Mouse (Mus musculus) stomach, postnatal 0 days (tissue): ENCODE results near the gene Oosp2. TPM values are rescaled to one million over a fixed set of nuclear protein-coding genes. Genes with fewer than 3 reads are reported as not detected.

Experiments
- ATAC-seq: fragments of 200-750 bp; cut with Nextera tagmentation; 2 replicates; pipeline ENCODE4 v1.8.0; 2017; ENCODE audit not compliant: low FRiP score, low TSS enrichment
- DNase-seq: peaks from one replicate; pipeline ENCODE4 v3.0.0-alpha.2; 2016; ENCODE audit warnings: low spot score
- H3K27ac ChIP-seq: fragments of 300-500 bp; sonication (generic); replicated peaks from 2 replicates; pipeline ENCODE4 v1.5.1; 2014; ENCODE audit warnings: mild to moderate bottlenecking, control low read depth
- H3K27me3 ChIP-seq: fragments of 300-500 bp; sonication (generic); 2 replicates; pipeline ENCODE4 v1.6.1; 2014; ENCODE audit warnings: low read length; ENCODE audit not compliant: control insufficient read depth, insufficient read depth
- H3K36me3 ChIP-seq: fragments of 300-500 bp; sonication (generic); 2 replicates; pipeline ENCODE4 v1.6.1; 2014; ENCODE audit warnings: low read length, mixed read lengths; ENCODE audit not compliant: control insufficient read depth, insufficient read depth
- H3K4me1 ChIP-seq: fragments of 300-500 bp; sonication (generic); replicated peaks from 2 replicates; pipeline ENCODE4 v1.6.1; 2014; ENCODE audit warnings: antibody characterized with exemption; ENCODE audit not compliant: control insufficient read depth, insufficient read depth
- H3K4me2 ChIP-seq: fragments of 300-500 bp; sonication (generic); replicated peaks from 2 replicates; pipeline ENCODE4 v1.6.1; 2014; ENCODE audit warnings: low read depth, mild to moderate bottlenecking, control low read depth, moderate library complexity
- H3K4me3 ChIP-seq: fragments of 300-500 bp; sonication (generic); 2 replicates; pipeline ENCODE4 v1.5.1; 2014; ENCODE audit warnings: low read depth, low read length, control low read depth
- H3K9ac ChIP-seq: fragments of 300-500 bp; sonication (generic); 2 replicates; pipeline ENCODE4 v1.6.1; 2014; ENCODE audit warnings: mild to moderate bottlenecking, low read length, control low read depth, mixed read lengths
- H3K9me3 ChIP-seq: fragments of 300-500 bp; sonication (generic); 2 replicates; pipeline ENCODE4 v1.6.1; 2016; ENCODE audit warnings: low read length; ENCODE audit not compliant: control insufficient read depth
- CTCF ChIP-seq: IDR thresholded peaks from 2 replicates; pipeline ENCODE4 v1.5.1; 2016; ENCODE audit warnings: antibody characterized with exemption, low read depth, mild to moderate bottlenecking, moderate library complexity
- EP300 ChIP-seq: optimal IDR thresholded peaks from 2 replicates; pipeline ENCODE3; 2016; ENCODE audit warnings: antibody characterized with exemption
- whole genome bisulfite sequencing: fragments of 180-500 bp; shearing (Covaris S2); extraction: QIAGEN DNeasy Blood & Tissue Kit; methylation state at CpG from one replicate; pipeline ENCODE4 v1.1.7; 2014; 5-methylcytosine and 5-hydroxymethylcytosine counted together
- polyA plus RNA-seq: library from polyadenylated mRNA; unstranded; fragments of >200 nt; fragmentation: Nextera tagmentation; extraction: Ambion mirVana; gene quantifications from 2 replicates; pipeline ENCODE4 v1.2.1, GENCODE M21; 2015

The Oosp2 gene
- polyA plus RNA-seq, 1 experiment from 2014 or later, result not detected

DNA sequence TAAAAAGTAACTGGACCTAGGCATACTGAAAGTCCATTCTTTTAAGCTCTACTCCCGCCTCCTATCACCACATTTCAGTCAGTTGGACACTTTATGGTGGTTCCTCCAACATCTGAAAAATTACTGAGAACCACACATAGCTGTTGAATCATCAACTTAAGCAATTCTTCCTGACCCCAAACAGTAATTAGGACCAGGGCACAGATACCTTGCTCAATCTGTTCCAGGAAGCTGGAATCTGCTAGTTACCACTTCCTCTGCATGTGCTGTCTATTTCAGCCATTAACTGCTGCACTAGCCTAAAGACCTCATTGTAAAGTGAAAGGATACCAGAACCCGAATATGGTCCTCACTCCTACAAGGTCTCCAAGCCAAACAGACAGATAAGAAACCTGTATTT, 1.2 kb downstream of the Oosp2 start:
- no peak for DNase-seq
- no peak for ATAC-seq
- Histone ChIP-seq H3K9me3 (no peaks in the 10 kb centered on the region), H3K4me1 (no peaks in the 10 kb centered on the region), H3K27ac (no peak overlapping the region), H3K36me3 (no peaks in the 10 kb centered on the region), H3K27me3 (no peaks in the 10 kb centered on the region), H3K4me2 (no peak overlapping the region), H3K4me3 (no peak overlapping the region), H3K9ac (no peak overlapping the region)
- WGBS, result 80% methylated on average over 2 of the region's 2 CpGs
- no peak for TF ChIP-seq CTCF
- no peak for TF ChIP-seq EP300

DNA sequence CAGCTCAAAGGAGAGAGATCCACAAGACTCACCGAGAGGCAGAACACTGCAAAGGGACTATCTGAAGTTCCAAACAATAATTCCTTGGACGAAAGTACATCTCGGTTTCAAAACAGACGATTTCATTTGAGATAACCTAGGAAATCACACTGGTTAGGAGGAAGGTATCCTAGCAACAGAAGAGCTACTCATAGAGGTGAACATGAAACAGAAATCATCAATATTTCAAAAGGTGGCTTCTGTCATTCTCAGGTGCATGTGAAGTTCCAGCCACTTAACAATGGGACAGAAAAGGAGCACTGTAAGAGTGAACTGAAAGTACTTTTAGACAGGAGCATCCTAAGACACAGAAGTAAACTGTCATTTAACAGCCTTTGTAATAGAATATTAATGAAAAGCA, 10.8 kb downstream of the Oosp2 start:
- ATAC-seq, result no peak
- DNase-seq, result no peak
- H3K4me1 ChIP-seq, result no peaks in the 10 kb centered on the region
- no peaks in the 10 kb centered on the region for H3K9me3 ChIP-seq
- no peak overlapping the region for H3K4me2 ChIP-seq
- no peaks in the 10 kb centered on the region for H3K27me3 ChIP-seq
- no peak overlapping the region for H3K4me3 ChIP-seq
- H3K9ac ChIP-seq, result no peak overlapping the region
- 60% methylated on average over 4 of the region's 4 CpGs for WGBS
- no peak overlapping the region for H3K27ac ChIP-seq
- no peak for TF ChIP-seq CTCF
- TF ChIP-seq EP300, result no peak
- H3K36me3 ChIP-seq, result no peaks in the 10 kb centered on the region

DNA sequence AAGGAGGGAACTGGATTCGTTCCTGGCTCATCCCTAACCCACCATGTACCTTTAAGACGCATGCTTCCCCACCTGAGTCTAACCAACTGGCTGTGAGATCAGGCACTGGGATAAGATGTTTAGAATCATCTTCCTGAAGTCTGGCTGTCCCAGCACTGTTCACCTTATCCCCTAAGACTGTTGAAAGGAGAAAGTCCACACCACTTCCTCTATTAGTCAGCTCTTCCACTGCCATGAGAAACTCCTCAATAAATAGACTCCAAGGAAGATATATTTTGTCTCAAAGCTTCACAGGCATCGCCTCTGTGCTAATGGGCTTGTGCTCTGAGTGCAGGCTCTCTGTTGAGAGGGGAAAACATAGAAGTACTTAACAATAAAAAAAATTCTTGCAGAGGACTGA, 14.2 kb downstream of the Oosp2 start:
- Histone ChIP-seq H3K4me1 (no peaks in the 10 kb centered on the region), H3K27ac (no peak overlapping the region), H3K4me2 (no peak overlapping the region), H3K4me3 (no peak overlapping the region), H3K36me3 (no peaks in the 10 kb centered on the region), H3K9ac (no peak overlapping the region), H3K9me3 (no peaks in the 10 kb centered on the region), H3K27me3 (no peaks in the 10 kb centered on the region)
- TF ChIP-seq EP300, result no peak
- no peak for TF ChIP-seq CTCF
- 63% methylated on average over 3 of the region's 3 CpGs for WGBS
- DNase-seq (no peak), ATAC-seq (no peak)

DNA sequence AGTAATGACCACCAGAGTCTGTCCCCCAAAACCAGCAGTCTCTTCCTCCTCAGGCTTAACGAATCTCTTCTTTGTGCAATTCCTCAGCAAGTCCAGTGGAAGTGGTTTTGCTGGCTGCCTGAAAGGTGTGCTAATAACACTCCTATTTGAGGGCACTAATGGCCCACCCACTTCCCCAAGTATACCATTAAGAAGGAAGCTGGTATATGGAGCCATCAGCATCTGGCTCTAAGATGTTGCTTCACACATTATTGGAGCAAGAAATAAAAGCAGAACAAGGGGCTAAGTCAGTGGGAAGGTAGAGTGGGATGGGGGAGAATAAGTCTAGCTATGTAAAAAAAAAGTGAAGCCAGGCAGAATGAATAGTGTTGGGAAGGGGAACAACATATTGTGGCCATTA, 19.6 kb downstream of the Oosp2 start, which contains the start of gene Ms4a3:
Gene Ms4a3, minus strand, starts transcription at position 120 of the 400 bp plus-strand sequence.
- 76% methylated on average over 1 of the region's 1 CpGs for WGBS
- Histone ChIP-seq H3K27me3 (no peaks in the 10 kb centered on the region), H3K4me1 (no peaks in the 10 kb centered on the region), H3K9ac (no peak within 1 kb of the TSS), H3K9me3 (no peaks in the 10 kb centered on the region), H3K27ac (no peak within 1 kb of the TSS), H3K4me2 (no peak within 1 kb of the TSS), H3K36me3 (no peaks in the 10 kb centered on the region), H3K4me3 (no peak within 1 kb of the TSS)
- no peak for DNase-seq
- no peak for ATAC-seq
- TF ChIP-seq CTCF (no peak), EP300 (no peak)

DNA sequence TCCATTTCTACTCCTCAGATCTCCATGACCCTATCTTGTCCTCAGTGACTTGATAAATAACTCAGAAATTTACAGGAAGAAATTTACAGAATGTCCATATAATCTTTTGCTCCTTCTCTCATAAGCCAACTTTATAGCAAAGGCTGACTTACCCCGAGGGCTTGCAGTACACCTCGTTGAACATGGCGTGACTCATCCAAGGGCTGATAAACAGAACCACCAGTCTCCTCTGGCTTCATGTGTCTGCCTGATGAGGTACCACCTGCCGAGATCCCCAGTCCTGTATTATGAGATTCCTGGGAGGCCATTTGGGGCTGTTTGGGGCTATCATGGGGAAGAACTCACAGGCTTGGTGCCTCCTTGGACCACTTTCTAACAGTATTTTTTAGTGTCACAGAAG, 21.3 kb downstream of the Oosp2 start:
- no peak for TF ChIP-seq EP300
- no peak for TF ChIP-seq CTCF
- 76% methylated on average over 4 of the region's 4 CpGs for WGBS
- H3K9me3 ChIP-seq, result no peaks in the 10 kb centered on the region
- H3K9ac ChIP-seq, result no peak overlapping the region
- no peak overlapping the region for H3K4me3 ChIP-seq
- no peaks in the 10 kb centered on the region for H3K4me1 ChIP-seq
- ATAC-seq (no peak), DNase-seq (no peak)
- H3K27ac ChIP-seq, result no peak overlapping the region
- no peaks in the 10 kb centered on the region for H3K27me3 ChIP-seq
- no peaks in the 10 kb centered on the region for H3K36me3 ChIP-seq
- H3K4me2 ChIP-seq, result no peak overlapping the region

DNA sequence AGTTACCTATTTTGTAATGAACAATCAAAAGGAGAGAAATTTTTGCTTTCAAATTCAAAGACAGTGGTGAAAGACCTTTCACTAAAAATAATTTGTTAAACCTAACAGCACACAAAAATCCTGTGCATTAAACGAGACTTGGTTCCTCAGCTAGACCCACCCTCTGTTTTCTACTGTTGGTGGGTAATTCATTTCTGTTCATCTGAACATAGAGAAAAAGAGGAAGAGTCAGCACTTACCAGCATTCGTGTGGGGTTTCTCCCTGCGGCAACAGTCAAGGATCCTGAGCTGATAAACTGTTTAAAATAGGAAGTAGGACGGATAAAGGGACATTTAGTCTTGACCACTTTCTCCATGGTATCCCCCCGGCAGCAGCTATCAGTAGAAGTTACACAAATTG, 24.8 kb downstream of the Oosp2 start:
- WGBS, result 62% methylated on average over 5 of the region's 5 CpGs
- H3K4me1 ChIP-seq, result no peaks in the 10 kb centered on the region
- ATAC-seq (no peak), DNase-seq (no peak)
- TF ChIP-seq EP300 (no peak), CTCF (no peak)
- H3K27ac ChIP-seq, result no peak overlapping the region
- H3K4me3 ChIP-seq, result no peak overlapping the region
- H3K9ac ChIP-seq, result no peak overlapping the region
- H3K9me3 ChIP-seq, result no peaks in the 10 kb centered on the region
- no peaks in the 10 kb centered on the region for H3K27me3 ChIP-seq
- H3K4me2 ChIP-seq, result no peak overlapping the region
- no peaks in the 10 kb centered on the region for H3K36me3 ChIP-seq
